Mouse (Mus musculus) G1E (cell line): ENCODE data around the gene Cc2d1b.

Experiments
- CTCF ChIP-seq: IDR thresholded peaks from 2 replicates; pipeline ENCODE4 v1.5.1; 2012; ENCODE audit warnings: low read depth, low read length, inconsistent platforms, mixed read lengths
- GATA1 ChIP-seq: IDR thresholded peaks from 2 replicates; pipeline ENCODE4 v1.6.1; 2012; ENCODE audit warnings: borderline replicate concordance, low read length, inconsistent platforms, mixed read lengths
- GATA2 ChIP-seq: IDR thresholded peaks from 2 replicates; pipeline ENCODE4 v1.6.1; 2012; ENCODE audit warnings: low read depth, low read length, inconsistent platforms, borderline replicate concordance
- TAL1 ChIP-seq: conservative IDR thresholded peaks from 2 replicates; pipeline ENCODE4 v1.6.1; 2012; ENCODE audit warnings: low read depth, low read length, inconsistent platforms, mixed read lengths

DNA sequence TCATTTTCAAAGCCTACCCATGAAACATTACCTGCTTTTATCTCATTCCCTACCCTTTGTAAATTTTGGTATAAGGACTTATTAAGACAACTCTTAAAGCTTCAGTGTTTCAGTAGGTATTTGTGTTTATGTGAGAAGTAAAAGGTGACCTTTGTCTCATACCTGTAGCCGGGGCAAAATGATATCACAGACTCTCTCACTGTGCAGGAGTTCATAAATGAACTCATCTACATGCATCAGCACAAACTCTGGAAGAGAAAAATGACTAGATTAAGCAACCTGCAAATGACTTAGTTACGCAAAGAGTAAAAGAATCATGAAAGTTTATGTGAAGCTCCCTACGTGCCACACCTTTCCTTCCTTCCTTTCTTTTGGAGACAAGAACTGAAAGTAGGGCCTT is 47.1 kb upstream of the Cc2d1b start:
- no peak for TF ChIP-seq TAL1
- no peak for TF ChIP-seq CTCF
- TF ChIP-seq GATA1: no peak
- no peak for TF ChIP-seq GATA2
